Mouse (Mus musculus): ENCODE data around the gene Mphosph10. TPM values are rescaled to one million over a fixed set of nuclear protein-coding genes. Genes with fewer than 3 reads are reported as not detected.

The Mphosph10 gene
- total RNA-seq (2014; rRNA removed) (6.0 and 6.4 TPM in 2 replicates), polyA plus RNA-seq (2015; fragmentation: Nextera tagmentation; extraction: Ambion mirVana) (20.5 and 22.5 TPM in 2 replicates)

DNA sequence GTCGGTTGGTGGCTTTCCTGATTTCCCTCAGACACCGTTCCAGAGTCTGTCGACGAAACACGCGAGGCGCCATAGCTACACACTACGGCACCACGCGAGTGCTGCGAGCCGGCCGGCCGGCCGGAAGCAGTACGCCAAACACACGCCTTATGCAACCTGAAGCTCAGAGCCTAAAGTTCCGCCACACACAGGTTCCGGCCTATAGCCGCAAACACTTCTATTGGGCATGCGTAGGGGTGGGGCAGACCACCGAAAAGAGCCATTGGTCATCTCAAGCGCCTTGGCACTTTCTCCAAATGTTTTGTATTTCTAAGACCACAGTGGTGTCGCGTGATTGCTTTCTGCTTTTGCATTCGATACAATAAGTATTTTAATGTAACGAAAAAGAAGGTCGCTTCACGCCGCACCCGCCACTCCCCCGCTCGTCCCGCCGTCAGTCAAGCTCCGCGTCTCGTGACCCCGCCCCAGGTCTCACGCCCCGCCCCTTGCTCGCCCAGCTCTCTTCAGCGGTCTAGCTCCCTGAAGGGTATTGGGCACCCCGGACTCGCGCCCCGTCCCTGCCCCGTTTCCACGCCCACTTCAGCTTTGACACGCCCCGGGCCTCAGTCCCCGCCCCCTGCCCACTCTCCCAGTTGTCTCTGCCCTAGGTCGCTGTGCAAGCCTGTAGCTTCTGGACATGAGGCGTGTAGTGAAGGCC lies at the start of gene Mphosph10, which contains the start of gene Mcee:
Gene Mphosph10, minus strand, starts transcription at position 147 of the 697 bp plus-strand sequence.
Gene Mcee, plus strand, starts transcription at position 486 of the 697 bp plus-strand sequence.
- peak; percentile 96 for DNase-seq (ENCODE audit: low spot score)
- TF ChIP-seq CTCF (IDR thresholded peaks at IDR 0.05; ENCODE audit: low read depth): peak; percentile 29
- ATAC-seq: peak; percentile 99
- peak within 1 kb of the TSS; percentile 77 for H3K9ac ChIP-seq (replicated peaks; ENCODE audit: low read length)
- H3K4me3 ChIP-seq (ENCODE audit: low read length): peak within 1 kb of the TSS; percentile 78
- no peaks in the 10 kb centered on the region for H3K9me3 ChIP-seq (ENCODE audit: low read length)
- H3K4me1 ChIP-seq (ENCODE audit: insufficient read depth, low read length): peaks cover 2% of the 10 kb centered on the region; the same call in 1 of the 2 replicates
- no peaks in the 10 kb centered on the region for H3K27me3 ChIP-seq (ENCODE audit: insufficient read depth, low read length)
- peak within 1 kb of the TSS; percentile 99 for H3K4me2 ChIP-seq (ENCODE audit: low read depth, low read length)
- peaks cover 12% of the 10 kb centered on the region; the same call in 1 of the 2 replicates for H3K36me3 ChIP-seq (ENCODE audit: insufficient read depth, low read length)
- peak within 1 kb of the TSS; percentile 79 for H3K27ac ChIP-seq
- WGBS: under 1% methylated on average over 54 of the region's 54 CpGs

DNA sequence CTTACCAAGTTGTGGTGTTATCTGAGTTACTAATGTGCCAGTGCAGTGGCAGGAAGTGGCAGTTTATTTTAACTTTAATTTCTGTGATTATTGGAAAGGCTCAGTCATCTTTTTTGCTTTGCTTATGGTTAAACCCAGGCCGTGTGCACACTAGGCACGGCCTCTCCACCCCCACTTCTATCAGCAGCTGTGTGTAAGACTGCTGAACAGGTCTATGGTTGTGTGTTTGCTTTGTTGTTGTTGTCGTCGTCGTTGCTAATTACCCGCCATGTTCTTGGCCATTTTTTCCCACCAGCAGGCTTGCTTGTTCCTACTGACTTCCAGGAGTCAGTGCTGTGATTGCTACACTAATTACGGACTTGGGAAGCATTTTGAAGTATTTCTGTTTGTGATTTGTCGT lies 48.5 kb upstream of the Mphosph10 start:
- no peak for DNase-seq (ENCODE audit: low spot score)

DNA sequence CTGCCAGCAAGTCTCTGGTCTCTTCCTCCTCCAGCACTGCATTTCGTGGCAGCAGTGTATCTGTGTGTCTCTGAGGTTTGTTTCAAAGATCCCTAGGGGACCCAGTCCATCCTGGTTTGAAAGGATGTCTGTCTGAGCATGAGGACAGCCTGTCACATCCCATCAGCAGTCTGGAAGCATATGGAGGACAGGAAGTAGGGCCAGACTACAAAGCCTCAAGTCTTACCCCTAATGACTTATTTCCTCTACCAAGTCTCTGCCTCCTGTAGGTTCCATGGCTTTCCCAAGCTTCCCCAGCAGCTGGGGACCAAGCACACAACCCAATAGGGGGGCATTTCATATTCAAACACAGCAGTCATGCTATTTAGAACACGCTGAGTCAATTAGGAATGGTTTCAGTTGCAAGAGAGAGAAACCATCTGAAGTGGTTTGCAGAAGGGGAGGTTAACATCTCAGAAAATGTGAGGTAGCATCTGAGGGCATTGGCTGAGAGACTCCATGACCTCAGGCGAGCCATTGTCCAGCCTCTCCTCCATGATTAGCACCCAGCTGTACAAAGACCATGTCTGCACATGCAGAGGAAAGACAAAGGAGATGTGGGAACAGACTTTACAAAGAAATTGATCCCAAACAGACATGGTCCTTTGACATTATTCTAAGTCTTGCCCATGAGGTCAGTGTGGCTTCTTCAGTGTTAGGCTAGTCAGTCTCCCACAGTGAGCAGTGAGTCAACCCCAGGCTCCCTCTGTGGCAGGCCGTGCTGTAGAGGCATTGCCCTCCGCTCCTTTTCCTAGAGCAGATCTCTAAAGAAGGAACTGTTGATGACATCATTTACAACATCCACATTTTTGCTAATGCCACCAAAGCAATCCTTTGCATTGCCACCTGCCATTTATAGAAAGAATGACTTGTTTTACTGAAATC lies 47.8 kb upstream of the Mphosph10 start:
- H3K27me3 ChIP-seq (ENCODE audit: insufficient read depth, low read length): no peaks in the 10 kb centered on the region
- no peak for TF ChIP-seq CTCF (IDR thresholded peaks at IDR 0.05; ENCODE audit: low read depth)
- H3K27ac ChIP-seq: no peak overlapping the region
- H3K9ac ChIP-seq (replicated peaks; ENCODE audit: low read length): no peak overlapping the region
- DNase-seq (ENCODE audit: low spot score) (peak; percentile 53), ATAC-seq (peak; percentile 51; the same call in 1 of the 2 replicates)
- H3K4me2 ChIP-seq (ENCODE audit: low read depth, low read length): no peak overlapping the region
- H3K4me1 ChIP-seq (ENCODE audit: insufficient read depth, low read length): no peaks in the 10 kb centered on the region
- no peaks in the 10 kb centered on the region for H3K9me3 ChIP-seq (ENCODE audit: low read length)
- 35% methylated on average over 5 of the region's 5 CpGs for WGBS
- no peak overlapping the region for H3K4me3 ChIP-seq (ENCODE audit: low read length)
- no peaks in the 10 kb centered on the region for H3K36me3 ChIP-seq (ENCODE audit: insufficient read depth, low read length)

More for the DNA sequence above, 48.5 kb upstream of the Mphosph10 start:
- Histone ChIP-seq H3K27me3 (ENCODE audit: insufficient read depth, low read length) (no peaks in the 10 kb centered on the region), H3K4me2 (ENCODE audit: low read depth, low read length) (no peak overlapping the region), H3K36me3 (ENCODE audit: insufficient read depth, low read length) (no peaks in the 10 kb centered on the region), H3K9ac (replicated peaks; ENCODE audit: low read length) (no peak overlapping the region), H3K4me1 (ENCODE audit: insufficient read depth, low read length) (no peaks in the 10 kb centered on the region), H3K9me3 (ENCODE audit: low read length) (no peaks in the 10 kb centered on the region), H3K27ac (no peak overlapping the region), H3K4me3 (ENCODE audit: low read length) (no peak overlapping the region)
- no peak for TF ChIP-seq CTCF (IDR thresholded peaks at IDR 0.05; ENCODE audit: low read depth)
- 59% methylated on average over 8 of the region's 8 CpGs for WGBS
- no peak for ATAC-seq

DNA sequence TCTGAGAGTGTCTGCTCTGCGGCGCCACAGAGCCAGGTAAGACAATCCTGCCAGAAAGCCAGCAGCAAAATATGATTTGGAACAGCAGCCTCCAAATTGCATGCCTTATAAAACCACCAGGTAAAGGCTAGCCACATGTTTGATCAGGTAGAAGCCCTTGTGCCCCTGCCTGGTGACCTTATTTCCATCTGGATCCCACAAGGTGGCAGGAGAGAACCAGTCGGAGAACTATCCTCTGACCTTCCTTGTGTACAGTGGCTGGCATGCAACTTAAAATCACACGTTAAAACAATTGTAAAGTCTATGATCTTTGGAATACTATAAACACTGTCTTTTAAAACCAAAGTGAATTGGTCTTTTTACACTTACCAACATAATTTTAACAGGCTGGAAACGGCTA lies 32.8 kb upstream of the Mphosph10 start:
- Histone ChIP-seq H3K27ac (no peak overlapping the region), H3K9me3 (ENCODE audit: low read length) (no peaks in the 10 kb centered on the region), H3K36me3 (ENCODE audit: insufficient read depth, low read length) (no peaks in the 10 kb centered on the region), H3K4me1 (ENCODE audit: insufficient read depth, low read length) (no peaks in the 10 kb centered on the region), H3K4me3 (ENCODE audit: low read length) (no peak overlapping the region), H3K4me2 (ENCODE audit: low read depth, low read length) (no peak overlapping the region), H3K9ac (replicated peaks; ENCODE audit: low read length) (no peak overlapping the region), H3K27me3 (ENCODE audit: insufficient read depth, low read length) (no peaks in the 10 kb centered on the region)
- 55% methylated on average over 5 of the region's 5 CpGs for WGBS
- DNase-seq (ENCODE audit: low spot score) (peak; percentile 69), ATAC-seq (no peak)
- peak; percentile 74 for TF ChIP-seq CTCF (IDR thresholded peaks at IDR 0.05; ENCODE audit: low read depth)

DNA sequence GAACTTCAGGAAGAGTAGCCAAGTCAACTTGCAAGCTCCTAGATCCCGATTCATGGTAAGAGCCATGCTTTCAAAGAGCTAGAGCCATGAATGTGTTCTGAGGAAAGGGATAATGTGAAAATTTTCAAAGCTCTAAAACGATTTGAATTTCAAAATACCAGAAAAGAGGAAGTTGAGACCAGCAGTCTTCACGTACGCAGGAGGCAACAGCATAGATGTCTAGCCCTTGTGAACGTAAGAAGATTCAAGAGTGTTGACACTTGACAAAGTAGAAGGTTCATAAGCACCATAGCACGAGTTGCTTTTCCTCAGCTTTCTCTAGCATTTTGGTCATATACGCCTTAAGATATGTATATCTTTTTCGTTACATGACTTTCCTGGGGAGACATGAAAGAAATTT lies 11.9 kb upstream of the Mphosph10 start:
- WGBS: 92% methylated on average over 8 of the region's 8 CpGs
- H3K4me1 ChIP-seq (ENCODE audit: insufficient read depth, low read length): no peaks in the 10 kb centered on the region
- no peak for DNase-seq (ENCODE audit: low spot score)
- no peak for ATAC-seq
- H3K9me3 ChIP-seq (ENCODE audit: low read length): no peaks in the 10 kb centered on the region
- H3K9ac ChIP-seq (replicated peaks; ENCODE audit: low read length): no peak overlapping the region
- no peak for TF ChIP-seq CTCF (IDR thresholded peaks at IDR 0.05; ENCODE audit: low read depth)
- no peaks in the 10 kb centered on the region for H3K36me3 ChIP-seq (ENCODE audit: insufficient read depth, low read length)
- no peak overlapping the region for H3K27ac ChIP-seq
- no peaks in the 10 kb centered on the region for H3K27me3 ChIP-seq (ENCODE audit: insufficient read depth, low read length)
- H3K4me3 ChIP-seq (ENCODE audit: low read length): no peak overlapping the region
- H3K4me2 ChIP-seq (ENCODE audit: low read depth, low read length): no peak overlapping the region

DNA sequence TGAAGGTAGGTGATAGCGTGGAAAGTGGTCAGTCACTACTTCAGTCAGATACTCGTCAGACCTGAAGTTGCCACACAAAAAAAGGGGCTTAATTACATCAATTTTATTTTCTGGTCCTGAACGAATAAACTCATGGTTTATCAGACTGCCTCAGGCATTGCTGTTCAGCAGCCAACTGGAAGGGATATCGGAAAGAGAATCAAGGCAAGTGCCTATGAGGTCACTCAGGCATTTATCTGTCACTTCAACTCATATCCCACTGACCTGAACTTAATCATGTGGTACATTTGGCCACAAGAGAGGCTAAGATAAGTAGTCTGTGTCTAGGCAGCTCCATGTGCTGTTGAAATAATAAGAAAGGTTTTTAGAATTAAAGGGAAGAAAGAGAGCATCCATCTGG lies 10.4 kb upstream of the Mphosph10 start:
- H3K27me3 ChIP-seq (ENCODE audit: insufficient read depth, low read length): no peaks in the 10 kb centered on the region
- no peak overlapping the region for H3K4me3 ChIP-seq (ENCODE audit: low read length)
- TF ChIP-seq CTCF (IDR thresholded peaks at IDR 0.05; ENCODE audit: low read depth): no peak
- no peak overlapping the region for H3K4me2 ChIP-seq (ENCODE audit: low read depth, low read length)
- H3K9ac ChIP-seq (replicated peaks; ENCODE audit: low read length): no peak overlapping the region
- ATAC-seq (no peak), DNase-seq (ENCODE audit: low spot score) (no peak)
- H3K27ac ChIP-seq: no peak overlapping the region
- H3K4me1 ChIP-seq (ENCODE audit: insufficient read depth, low read length): no peaks in the 10 kb centered on the region
- 91% methylated on average over 4 of the region's 4 CpGs for WGBS
- H3K36me3 ChIP-seq (ENCODE audit: insufficient read depth, low read length): no peaks in the 10 kb centered on the region
- no peaks in the 10 kb centered on the region for H3K9me3 ChIP-seq (ENCODE audit: low read length)

Measured in hindbrain, postnatal 0 days (tissue).